Mouse (Mus musculus) forebrain, embryonic 13.5 days (tissue): ENCODE measurements around the gene Chd4. TPM values are rescaled to one million over a fixed set of nuclear protein-coding genes. Genes with fewer than 3 reads are reported as not detected.
"Not testable (repeated sequence)": the region's sequence is repeated elsewhere in the genome, so short reads cannot be mapped to it uniquely, and the experiment has no call there.

Source experiments
- ATAC-seq: fragments of 200-750 bp; cut with Nextera tagmentation; 2 replicates; pipeline ENCODE4 v1.8.0; 2017
- H3K27ac ChIP-seq: fragments of 300-500 bp; sonication (generic); 2 replicates; pipeline ENCODE4 v1.5.1; 2015; ENCODE audit warnings: inconsistent platforms, mild to moderate bottlenecking, moderate library complexity
- H3K27me3 ChIP-seq: fragments of 300-500 bp; sonication (generic); 2 replicates; pipeline ENCODE4 v1.6.1; 2015; ENCODE audit warnings: mild to moderate bottlenecking, inconsistent platforms
- H3K36me3 ChIP-seq: fragments of 300-500 bp; sonication (generic); 2 replicates; pipeline ENCODE4 v1.6.1; 2015; ENCODE audit warnings: mild to moderate bottlenecking, inconsistent platforms; ENCODE audit not compliant: poor library complexity, severe bottlenecking
- H3K4me1 ChIP-seq: fragments of 300-500 bp; sonication (generic); 2 replicates; pipeline ENCODE4 v1.6.1; 2015; ENCODE audit warnings: inconsistent platforms
- H3K4me2 ChIP-seq: fragments of 300-500 bp; sonication (generic); 2 replicates; pipeline ENCODE4 v1.6.1; 2015; ENCODE audit warnings: inconsistent platforms, mild to moderate bottlenecking, moderate library complexity
- H3K4me3 ChIP-seq: fragments of 300-500 bp; sonication (generic); 2 replicates; pipeline ENCODE4 v1.5.1; 2015; ENCODE audit warnings: mild to moderate bottlenecking, inconsistent platforms
- H3K9ac ChIP-seq: fragments of 300-500 bp; sonication (generic); 2 replicates; pipeline ENCODE4 v1.6.1; 2015; ENCODE audit warnings: mild to moderate bottlenecking, inconsistent platforms
- H3K9me3 ChIP-seq: fragments of 300-500 bp; sonication (generic); replicated peaks from 2 replicates; pipeline ENCODE4 v1.6.1; 2016; ENCODE audit warnings: inconsistent platforms
- WGBS: fragments of 180-500 bp; shearing (Covaris S2); methylation state at CpG from one replicate; pipeline ENCODE4 v1.1.7; 2015; 5-methylcytosine and 5-hydroxymethylcytosine counted together
- polyA plus RNA-seq: library from polyadenylated mRNA; unstranded; fragments of >200 nt; fragmentation: Nextera tagmentation; extraction: Ambion mirVana; gene quantifications from 2 replicates; pipeline ENCODE4 v1.2.1, GENCODE M21; 2015

The Chd4 gene
- polyA plus RNA-seq, result 114 and 119 TPM in 2 replicates

DNA sequence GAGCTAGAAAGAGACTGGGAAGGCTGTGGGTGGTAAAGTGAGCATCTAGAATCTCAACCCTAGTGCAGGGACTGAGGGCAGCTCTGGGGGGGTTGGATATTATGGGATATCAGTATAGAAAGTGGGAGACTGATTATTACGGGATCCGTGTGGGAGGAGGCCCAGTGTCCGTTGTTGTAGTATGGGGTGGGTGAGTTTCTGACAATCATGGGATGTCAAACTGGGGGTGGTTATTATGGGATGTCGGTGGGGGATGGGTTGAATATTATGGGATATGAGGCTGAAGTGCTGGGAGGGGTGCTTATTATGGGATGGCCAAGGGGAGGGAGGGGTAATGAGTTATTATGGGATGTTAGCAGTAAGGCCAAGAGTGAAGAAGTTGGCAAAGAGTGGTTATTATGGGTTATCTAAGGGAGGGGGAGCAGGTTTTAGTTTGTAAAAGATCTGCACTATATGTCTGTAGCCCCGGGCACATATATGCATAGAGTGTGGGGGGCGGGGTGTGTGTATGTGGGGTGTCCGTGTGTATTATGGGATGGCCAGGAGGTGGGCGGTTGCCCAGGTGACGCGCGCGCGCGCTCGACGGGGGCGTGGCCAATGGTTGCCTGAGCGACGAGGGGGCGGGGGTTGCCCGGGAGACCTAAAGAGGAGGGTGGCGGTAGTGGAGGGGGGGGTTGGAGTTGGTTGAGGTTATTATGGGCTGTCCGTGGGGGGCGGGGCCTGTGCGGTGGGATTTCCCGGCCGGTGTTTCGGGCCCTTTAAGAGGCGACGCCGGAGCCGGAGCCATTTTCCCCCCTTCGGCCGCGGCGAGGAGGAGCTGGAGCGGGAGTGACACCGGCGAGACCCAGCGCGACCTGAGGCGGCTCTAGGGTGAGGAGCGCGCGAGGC is at the start of gene Chd4:
Chd4 (plus strand) TSS at position 591 of the 888 bp plus-strand sequence.
- ATAC-seq, result peak; percentile 80
- Histone ChIP-seq H3K4me2 (peak within 1 kb of the TSS; percentile 97), H3K9me3 (no peaks in the 10 kb centered on the region), H3K27me3 (no peaks in the 10 kb centered on the region), H3K36me3 (peaks cover 27% of the 10 kb centered on the region), H3K27ac (peak within 1 kb of the TSS; percentile 95), H3K9ac (peak within 1 kb of the TSS; percentile 97), H3K4me3 (peak within 1 kb of the TSS; percentile 97), H3K4me1 (peaks cover 47% of the 10 kb centered on the region)
- 2% methylated on average over 44 of the region's 45 CpGs for WGBS

DNA sequence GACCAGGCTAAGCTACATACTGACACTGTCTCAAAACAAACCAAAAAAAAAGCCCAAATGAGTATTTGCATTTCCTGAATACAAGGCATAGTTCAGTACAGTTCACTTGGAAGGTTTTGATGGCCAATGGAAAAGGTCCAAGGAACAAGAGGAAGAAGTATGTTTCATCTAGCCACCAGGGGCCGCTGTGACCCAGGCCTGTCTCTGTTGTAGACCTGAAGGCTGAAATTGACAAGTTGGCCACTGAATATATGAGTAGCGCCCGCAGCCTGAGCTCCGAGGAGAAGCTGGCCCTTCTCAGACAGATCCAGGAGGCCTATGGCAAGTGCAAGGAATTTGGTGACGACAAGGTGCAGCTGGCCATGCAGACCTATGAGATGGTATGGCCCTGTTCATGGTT is 49.1 kb upstream of the Chd4 start:
- 30% methylated on average over 5 of the region's 5 CpGs for WGBS
- Histone ChIP-seq H3K27me3 (no peaks in the 10 kb centered on the region), H3K4me2 (no peak overlapping the region), H3K27ac (no peak overlapping the region), H3K36me3 (peaks cover 79% of the 10 kb centered on the region), H3K9ac (no peak overlapping the region), H3K4me1 (no peaks in the 10 kb centered on the region), H3K4me3 (no peak overlapping the region), H3K9me3 (no peaks in the 10 kb centered on the region)
- ATAC-seq, result peak; percentile 69

DNA sequence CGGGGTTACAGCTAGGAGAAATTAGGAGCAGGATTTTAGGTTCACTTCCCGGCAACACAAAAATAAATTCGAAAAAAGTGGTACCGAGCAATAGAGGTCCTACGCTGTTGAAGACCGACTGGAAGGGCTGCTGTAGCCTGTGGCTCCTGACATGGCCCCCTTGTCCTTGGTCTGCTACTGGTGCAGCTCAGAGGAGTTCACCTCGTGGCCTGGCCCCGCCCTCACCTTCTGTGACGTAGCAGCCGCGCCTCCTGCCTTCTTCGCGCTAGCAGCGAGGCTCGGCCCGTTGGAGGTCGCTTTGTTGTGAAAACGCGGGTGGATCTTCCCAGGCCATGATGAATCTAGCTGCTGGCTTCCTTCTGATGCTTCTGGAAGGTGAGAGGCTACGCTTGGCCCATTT is 46.1 kb upstream of the Chd4 start, which contains the start of gene Acrbp:
Acrbp (plus strand) TSS at position 12 of the 400 bp plus-strand sequence.
- Histone ChIP-seq H3K9ac (peak within 1 kb of the TSS; percentile 16; the same call in 1 of the 2 replicates), H3K27me3 (no peaks in the 10 kb centered on the region), H3K27ac (no peak within 1 kb of the TSS; the same call in 1 of the 2 replicates), H3K4me3 (no peak within 1 kb of the TSS), H3K4me1 (no peaks in the 10 kb centered on the region), H3K4me2 (no peak within 1 kb of the TSS), H3K9me3 (no peaks in the 10 kb centered on the region), H3K36me3 (peaks cover 94% of the 10 kb centered on the region)
- 34% methylated on average over 20 of the region's 20 CpGs for WGBS
- ATAC-seq, result no peak; the same call in 1 of the 2 replicates

- peaks cover 91% of the 10 kb centered on the region for H3K36me3 ChIP-seq
- 68% methylated on average over 5 of the region's 5 CpGs for WGBS
- no peak for ATAC-seq
These were observed 44.5 kb upstream of the Chd4 start for GRCm38 (mm10) chr6:125051237-125051636.

DNA sequence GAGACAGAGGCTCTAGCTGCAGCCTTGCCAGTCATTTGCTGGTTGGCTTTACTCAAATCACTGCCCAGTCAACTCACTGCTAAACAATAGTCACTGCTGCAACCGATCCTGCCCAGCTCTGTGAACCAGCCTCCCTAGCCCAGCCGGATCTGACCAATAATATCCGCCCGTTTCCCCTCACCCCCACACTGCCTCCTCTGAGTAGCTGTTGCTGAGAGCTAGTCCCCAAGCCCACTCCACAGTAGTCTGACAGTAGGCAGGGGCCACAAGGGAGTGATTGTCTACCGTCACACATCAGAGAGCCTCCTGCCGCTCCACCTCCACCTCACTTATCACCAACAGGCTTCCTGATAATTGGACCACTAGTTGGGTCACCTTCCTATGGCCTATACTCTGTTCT is 34.3 kb upstream of the Chd4 start:
- Histone ChIP-seq H3K36me3 (peaks cover 4% of the 10 kb centered on the region; the same call in 1 of the 2 replicates), H3K4me1 (no peaks in the 10 kb centered on the region), H3K4me3 (no peak overlapping the region), H3K4me2 (no peak overlapping the region), H3K9me3 (no peaks in the 10 kb centered on the region), H3K9ac (no peak overlapping the region), H3K27ac (no peak overlapping the region), H3K27me3 (no peaks in the 10 kb centered on the region)
- ATAC-seq, result no peak
- 43% methylated on average over 6 of the region's 6 CpGs for WGBS

More at GRCm38 (mm10) chr6:125051237-125051636, 44.5 kb upstream of the Chd4 start:
- H3K9ac ChIP-seq, result no peak overlapping the region
- no peak overlapping the region for H3K4me3 ChIP-seq
- no peaks in the 10 kb centered on the region for H3K4me1 ChIP-seq
- H3K27me3 ChIP-seq, result no peaks in the 10 kb centered on the region
- H3K4me2 ChIP-seq, result no peak overlapping the region
- no peak overlapping the region for H3K27ac ChIP-seq
- H3K9me3 ChIP-seq, result no peaks in the 10 kb centered on the region

- no peak overlapping the region for H3K4me2 ChIP-seq
- H3K9ac ChIP-seq, result no peak overlapping the region
- no peak overlapping the region for H3K27ac ChIP-seq
- H3K27me3 ChIP-seq, result no peaks in the 10 kb centered on the region
- 89% methylated on average over 5 of the region's 5 CpGs for WGBS
- peaks cover under 1% of the 10 kb centered on the region; the same call in 1 of the 2 replicates for H3K36me3 ChIP-seq
- no peak overlapping the region for H3K4me3 ChIP-seq
- H3K4me1 ChIP-seq, result no peaks in the 10 kb centered on the region
- H3K9me3 ChIP-seq, result no peaks in the 10 kb centered on the region
- no peak for ATAC-seq
These were observed 33.3 kb upstream of the Chd4 start for GRCm38 (mm10) chr6:125062511-125062910.

DNA sequence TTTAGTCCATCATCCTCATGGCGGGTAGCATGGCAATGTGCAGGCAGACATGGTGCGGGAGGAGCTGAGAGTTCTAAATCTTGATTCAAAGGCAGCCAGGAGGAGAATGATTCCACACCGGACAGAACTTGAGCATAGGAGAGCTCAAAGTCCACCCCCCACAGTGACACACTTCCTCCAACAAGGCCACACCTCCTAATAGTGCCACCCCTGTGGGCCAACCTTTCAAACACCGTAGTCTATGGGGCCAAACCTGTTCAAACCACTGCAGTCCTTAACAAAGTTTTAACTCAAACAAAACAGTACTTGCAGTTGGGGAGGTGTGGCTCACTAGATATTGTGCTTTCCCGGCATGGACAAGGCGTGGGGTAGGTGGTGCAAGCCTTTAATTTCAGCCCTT is 31.9 kb upstream of the Chd4 start:
- Histone ChIP-seq H3K36me3 (no peaks in the 10 kb centered on the region), H3K9ac (no peak overlapping the region), H3K27ac (no peak overlapping the region; the same call in 1 of the 2 replicates), H3K4me1 (no peaks in the 10 kb centered on the region), H3K4me3 (no peak overlapping the region), H3K27me3 (no peaks in the 10 kb centered on the region), H3K4me2 (no peak overlapping the region), H3K9me3 (no peaks in the 10 kb centered on the region)
- 87% methylated on average over 6 of the region's 6 CpGs for WGBS
- ATAC-seq, result no peak

DNA sequence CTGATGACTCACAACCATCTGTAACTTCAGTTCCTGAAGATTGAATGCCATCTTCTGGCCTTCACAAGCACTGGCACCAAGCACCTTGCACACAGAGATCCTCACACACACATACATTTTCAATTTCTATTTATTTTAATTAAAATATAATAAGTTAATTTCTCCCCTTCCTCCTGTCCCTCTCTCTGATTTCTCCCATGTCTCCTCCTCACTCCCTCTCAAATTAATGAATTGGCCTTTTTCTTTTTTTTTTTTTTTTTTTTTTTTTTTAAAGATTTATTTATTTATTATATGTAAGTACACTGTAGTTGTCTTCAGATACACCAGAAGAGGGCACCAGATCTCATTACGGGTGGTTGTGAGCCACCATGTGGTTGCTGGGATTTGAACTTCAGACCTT is 30.6 kb upstream of the Chd4 start:
- H3K9me3 ChIP-seq, H3K4me3 ChIP-seq, H3K27ac ChIP-seq, H3K27me3 ChIP-seq, H3K4me1 ChIP-seq, ATAC-seq, H3K36me3 ChIP-seq, H3K4me2 ChIP-seq, H3K9ac ChIP-seq: not testable (repeated sequence)
- no CpG with 5 or more reads among the region's 1 CpGs for WGBS

- no peaks in the 10 kb centered on the region for H3K9me3 ChIP-seq
These were observed 28.2 kb upstream of the Chd4 start, which contains the start of gene Lpar5 for GRCm38 (mm10) chr6:125067571-125067995. Gene Lpar5, plus strand, starts transcription at chr6:125067920.

DNA sequence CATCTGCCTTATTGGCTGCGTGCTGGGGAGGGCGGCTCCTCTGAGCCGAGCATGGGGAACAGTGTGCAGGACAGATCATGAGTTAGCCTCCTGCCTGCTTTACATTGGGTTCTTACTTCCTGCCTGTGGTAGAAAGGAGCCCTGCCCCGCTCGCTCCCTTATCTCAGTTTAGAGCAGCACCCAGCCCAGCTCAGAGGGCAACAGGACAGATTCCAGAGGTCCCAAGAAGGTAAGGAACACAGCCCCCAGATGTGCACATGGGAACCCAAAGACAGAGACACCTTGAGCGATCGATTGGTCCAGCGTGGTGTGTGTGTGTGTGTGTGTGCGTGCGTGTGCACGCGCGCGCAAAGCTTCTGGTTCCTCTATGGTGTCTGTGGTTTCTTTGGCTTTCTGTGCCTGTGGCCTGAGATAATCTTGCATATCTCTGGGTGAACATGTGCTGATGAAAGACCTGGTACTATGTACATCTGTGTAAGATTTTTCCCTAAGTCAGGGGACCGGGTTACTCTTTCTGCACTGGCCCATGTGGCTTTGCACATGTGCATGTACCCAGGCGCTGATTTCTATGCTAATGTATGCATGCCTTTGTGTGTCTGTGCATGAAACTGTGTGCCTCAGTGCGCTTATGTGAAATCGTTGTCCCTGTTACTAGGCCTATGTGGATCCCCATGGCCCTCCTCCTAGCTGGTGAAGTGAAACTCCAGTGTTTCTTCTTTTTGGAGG is 24.4 kb upstream of the Chd4 start:
- ATAC-seq, result peak; percentile 93

More at GRCm38 (mm10) chr6:125067571-125067995, 28.2 kb upstream of the Chd4 start, which contains the start of gene Lpar5:
- H3K9ac ChIP-seq, result no peak within 1 kb of the TSS
- H3K4me2 ChIP-seq, result no peak within 1 kb of the TSS
- H3K4me3 ChIP-seq, result no peak within 1 kb of the TSS
- H3K27ac ChIP-seq, result no peak within 1 kb of the TSS
- WGBS, result 75% methylated on average over 8 of the region's 8 CpGs
- no peaks in the 10 kb centered on the region for H3K36me3 ChIP-seq
- H3K4me1 ChIP-seq, result peaks cover 19% of the 10 kb centered on the region
- no peak for ATAC-seq
- H3K27me3 ChIP-seq, result no peaks in the 10 kb centered on the region

GRCm38 (mm10) chr6:125071896-125072279 is 23.9 kb upstream of the Chd4 start:
- WGBS, result 13% methylated on average over 2 of the region's 2 CpGs
- H3K4me3 ChIP-seq, result no peak overlapping the region
- H3K36me3 ChIP-seq, result no peaks in the 10 kb centered on the region
- H3K27ac ChIP-seq, result peak overlapping the region; percentile 96
- no peaks in the 10 kb centered on the region for H3K9me3 ChIP-seq
- H3K27me3 ChIP-seq, result no peaks in the 10 kb centered on the region
- peak overlapping the region; percentile 35 for H3K4me2 ChIP-seq
- peaks cover 19% of the 10 kb centered on the region for H3K4me1 ChIP-seq
- peak; percentile 90 for ATAC-seq
- no peak overlapping the region; the same call in 1 of the 2 replicates for H3K9ac ChIP-seq

More for the DNA sequence above, 24.4 kb upstream of the Chd4 start:
- Histone ChIP-seq H3K4me2 (peak overlapping the region; percentile 35), H3K27ac (peak overlapping the region; percentile 96), H3K4me1 (peaks cover 19% of the 10 kb centered on the region), H3K9ac (no peak overlapping the region; the same call in 1 of the 2 replicates), H3K27me3 (no peaks in the 10 kb centered on the region), H3K4me3 (no peak overlapping the region), H3K36me3 (no peaks in the 10 kb centered on the region), H3K9me3 (no peaks in the 10 kb centered on the region)
- 76% methylated on average over 18 of the region's 18 CpGs for WGBS

DNA sequence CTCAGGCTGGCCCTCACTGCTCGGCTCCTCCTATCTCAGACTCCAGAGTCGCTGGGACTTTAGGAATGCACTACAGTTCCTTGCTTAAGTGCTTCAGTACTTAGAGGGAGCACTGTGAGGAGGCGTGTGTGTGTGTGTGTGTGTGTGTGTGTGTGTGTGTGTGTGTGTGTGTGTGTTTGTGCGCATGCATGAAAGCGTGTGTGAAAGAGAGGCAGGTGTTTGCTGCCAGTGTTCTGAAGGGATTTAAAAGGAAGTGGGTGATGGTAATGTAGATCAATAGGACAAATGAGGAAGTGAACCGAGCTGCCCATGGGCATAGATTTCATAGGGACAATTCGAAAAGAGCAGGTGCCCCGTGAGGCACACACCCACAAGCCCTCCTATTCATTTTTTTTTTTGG is 22.0 kb upstream of the Chd4 start:
- H3K36me3 ChIP-seq, result no peaks in the 10 kb centered on the region
- H3K4me2 ChIP-seq, result no peak overlapping the region
- H3K9ac ChIP-seq, result no peak overlapping the region
- ATAC-seq, result no peak
- H3K9me3 ChIP-seq, result no peaks in the 10 kb centered on the region
- WGBS, result 71% methylated on average over 8 of the region's 8 CpGs
- H3K4me1 ChIP-seq, result peaks cover 19% of the 10 kb centered on the region
- H3K4me3 ChIP-seq, result no peak overlapping the region
- no peak overlapping the region for H3K27ac ChIP-seq
- H3K27me3 ChIP-seq, result no peaks in the 10 kb centered on the region
